Mouse (Mus musculus) small intestine, adult 2 months (tissue): Measurements from ENCODE around the gene Ankfy1.

Source experiments
- CTCF ChIP-seq: fragments of 200-500 bp; IDR thresholded peaks from 2 replicates; pipeline ENCODE4 v1.5.1; 2012; ENCODE audit warnings: low read depth, mild to moderate bottlenecking, control low read depth, inconsistent platforms, low read length, moderate library complexity, mixed read lengths; ENCODE audit not compliant: insufficient replicate concordance, insufficient read length; ENCODE audit errors: extremely low read depth
- POLR2A ChIP-seq: fragments of 200-500 bp; IDR thresholded peaks from 2 replicates; pipeline ENCODE4 v1.6.1; 2012; ENCODE audit warnings: low read depth, mild to moderate bottlenecking, control low read depth, inconsistent platforms, low read length, moderate library complexity

- TF ChIP-seq POLR2A (no peak), CTCF (no peak)
Measured at GRCm38 (mm10) chr11:72689115-72689514, 691 bp upstream of the Ankfy1 start.
